Mouse (Mus musculus) hindbrain, embryonic 14.5 days (tissue): ENCODE measurements around the gene Arhgap28. TPM values are rescaled to one million over a fixed set of nuclear protein-coding genes. Genes with fewer than 3 reads are reported as not detected.
A peak's percentile ranks its signal among the peaks of the same experiment; 100 is the strongest.

Source experiments
- ATAC-seq: fragments of 200-750 bp; cut with Nextera tagmentation; 2 replicates; pipeline ENCODE4 v1.8.0; 2017; ENCODE audit warnings: moderate number of reproducible peaks, mild to moderate bottlenecking, moderate TSS enrichment, moderate library complexity; ENCODE audit not compliant: low FRiP score
- DNase-seq: peaks from one replicate; pipeline ENCODE4 v3.0.0-alpha.2; 2015; ENCODE audit warnings: low spot score
- H3K27ac ChIP-seq: fragments of 300-500 bp; sonication (generic); 2 replicates; pipeline ENCODE4 v1.5.1; 2014; ENCODE audit warnings: mild to moderate bottlenecking, moderate library complexity
- H3K27me3 ChIP-seq: fragments of 300-500 bp; sonication (generic); 2 replicates; pipeline ENCODE4 v1.6.1; 2014; ENCODE audit warnings: mild to moderate bottlenecking, low read length, mixed read lengths; ENCODE audit not compliant: control insufficient read depth, insufficient read depth
- H3K36me3 ChIP-seq: fragments of 300-500 bp; sonication (generic); replicated peaks from 2 replicates; pipeline ENCODE4 v1.6.1; 2014; ENCODE audit not compliant: control insufficient read depth, insufficient read depth
- H3K4me1 ChIP-seq: fragments of 300-500 bp; sonication (generic); replicated peaks from 2 replicates; pipeline ENCODE4 v1.6.1; 2014; ENCODE audit warnings: antibody characterized with exemption, low read length, mixed read lengths; ENCODE audit not compliant: control insufficient read depth, insufficient read depth
- H3K4me2 ChIP-seq: fragments of 300-500 bp; sonication (generic); replicated peaks from 2 replicates; pipeline ENCODE4 v1.6.1; 2014; ENCODE audit warnings: mild to moderate bottlenecking, moderate library complexity
- H3K4me3 ChIP-seq: fragments of 300-500 bp; sonication (generic); replicated peaks from 2 replicates; pipeline ENCODE4 v1.5.1; 2014; ENCODE audit warnings: mild to moderate bottlenecking, low read length
- H3K9ac ChIP-seq: fragments of 300-500 bp; sonication (generic); 2 replicates; pipeline ENCODE4 v1.6.1; 2014
- H3K9me3 ChIP-seq: fragments of 300-500 bp; sonication (generic); 2 replicates; pipeline ENCODE4 v1.6.1; 2016; ENCODE audit warnings: low read length; ENCODE audit not compliant: control insufficient read depth
- WGBS: fragments of 180-500 bp; shearing (Covaris S2); extraction: QIAGEN DNeasy Blood & Tissue Kit; methylation state at CpG from one replicate; pipeline ENCODE4 v1.1.7; 2014; 5-methylcytosine and 5-hydroxymethylcytosine counted together
- polyA plus RNA-seq: library from polyadenylated mRNA; unstranded; fragments of >200 nt; fragmentation: Nextera tagmentation; extraction: Ambion mirVana; gene quantifications from 2 replicates; pipeline ENCODE4 v1.2.1, GENCODE M21; 2014

Gene Arhgap28
- polyA plus RNA-seq, 1 experiment from 2014 or later, result 12.2 TPM

GRCm38 (mm10) chr17:67930467-67930866 is 73.5 kb downstream of the Arhgap28 start:
- H3K9me3 ChIP-seq, result no peaks in the 10 kb centered on the region
- H3K4me3 ChIP-seq, result no peak overlapping the region
- WGBS, result 94% methylated on average over 3 of the region's 3 CpGs
- no peak overlapping the region for H3K4me2 ChIP-seq
- no peaks in the 10 kb centered on the region for H3K36me3 ChIP-seq
- H3K27me3 ChIP-seq, result no peaks in the 10 kb centered on the region
- ATAC-seq (no peak), DNase-seq (no peak)
- H3K9ac ChIP-seq, result no peak overlapping the region
- no peak overlapping the region for H3K27ac ChIP-seq
- H3K4me1 ChIP-seq, result no peaks in the 10 kb centered on the region

- Histone ChIP-seq H3K27me3 (no peaks in the 10 kb centered on the region), H3K4me1 (no peaks in the 10 kb centered on the region), H3K36me3 (no peaks in the 10 kb centered on the region), H3K9ac (no peak overlapping the region), H3K9me3 (no peaks in the 10 kb centered on the region), H3K4me3 (no peak overlapping the region), H3K27ac (no peak overlapping the region), H3K4me2 (no peak overlapping the region)
- WGBS, result 84% methylated on average over 6 of the region's 6 CpGs
- ATAC-seq (no peak), DNase-seq (no peak)
These were observed 75.6 kb downstream of the Arhgap28 start for GRCm38 (mm10) chr17:67928280-67928679.

- no peaks in the 10 kb centered on the region for H3K36me3 ChIP-seq
- H3K4me2 ChIP-seq, result no peak overlapping the region
- H3K4me3 ChIP-seq, result no peak overlapping the region
- no peak overlapping the region for H3K27ac ChIP-seq
- no peak for DNase-seq
- H3K9me3 ChIP-seq, result no peaks in the 10 kb centered on the region
- no peak for ATAC-seq
- no peak overlapping the region for H3K9ac ChIP-seq
- H3K4me1 ChIP-seq, result no peaks in the 10 kb centered on the region
- WGBS, result 98% methylated on average over 8 of the region's 8 CpGs
- H3K27me3 ChIP-seq, result no peaks in the 10 kb centered on the region
These were observed 76.1 kb downstream of the Arhgap28 start for GRCm38 (mm10) chr17:67927864-67928263.

DNA sequence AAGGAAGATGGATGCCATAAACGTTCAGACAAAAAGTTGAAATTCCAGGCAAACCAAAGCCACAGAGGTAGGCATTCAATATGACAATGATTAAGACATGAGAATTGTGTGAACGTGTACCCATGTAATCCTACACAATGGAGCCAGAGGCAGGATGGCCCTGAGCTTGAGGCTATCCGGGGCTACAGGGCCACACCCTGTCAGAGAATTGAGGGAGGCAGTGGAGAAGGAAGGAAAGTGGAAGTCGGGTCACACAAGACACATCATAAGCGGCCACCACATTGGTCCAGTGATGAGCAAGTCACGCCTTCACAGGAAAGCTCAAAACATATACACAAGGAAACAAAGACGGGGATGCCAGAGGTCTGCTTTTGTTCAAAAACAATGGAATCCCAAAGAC is 84.0 kb downstream of the Arhgap28 start:
- ATAC-seq, result no peak
- Histone ChIP-seq H3K4me2 (no peak overlapping the region), H3K9ac (no peak overlapping the region), H3K4me3 (no peak overlapping the region), H3K27me3 (no peaks in the 10 kb centered on the region), H3K9me3 (no peaks in the 10 kb centered on the region), H3K36me3 (no peaks in the 10 kb centered on the region), H3K4me1 (no peaks in the 10 kb centered on the region), H3K27ac (no peak overlapping the region)
- WGBS, result 75% methylated on average over 7 of the region's 7 CpGs
- no peak for DNase-seq

- H3K9ac ChIP-seq, result no peak overlapping the region
- no peak overlapping the region for H3K4me2 ChIP-seq
- 95% methylated on average over 7 of the region's 7 CpGs for WGBS
- no peaks in the 10 kb centered on the region for H3K9me3 ChIP-seq
- DNase-seq (no peak), ATAC-seq (no peak)
- no peaks in the 10 kb centered on the region for H3K27me3 ChIP-seq
- no peaks in the 10 kb centered on the region for H3K4me1 ChIP-seq
- no peak overlapping the region for H3K4me3 ChIP-seq
- H3K36me3 ChIP-seq, result no peaks in the 10 kb centered on the region
- H3K27ac ChIP-seq, result no peak overlapping the region
These were observed 85.7 kb downstream of the Arhgap28 start for GRCm38 (mm10) chr17:67918201-67918600.

- H3K9ac ChIP-seq, result no peak overlapping the region
- WGBS, result 51% methylated on average over 2 of the region's 2 CpGs
- H3K27me3 ChIP-seq, result no peaks in the 10 kb centered on the region
- no peak overlapping the region for H3K4me2 ChIP-seq
- DNase-seq (no peak), ATAC-seq (no peak)
- no peak overlapping the region for H3K27ac ChIP-seq
- no peak overlapping the region for H3K4me3 ChIP-seq
- H3K4me1 ChIP-seq, result no peaks in the 10 kb centered on the region
- H3K9me3 ChIP-seq, result no peaks in the 10 kb centered on the region
- H3K36me3 ChIP-seq, result no peaks in the 10 kb centered on the region
These were observed 87.0 kb downstream of the Arhgap28 start for GRCm38 (mm10) chr17:67916901-67917300.

DNA sequence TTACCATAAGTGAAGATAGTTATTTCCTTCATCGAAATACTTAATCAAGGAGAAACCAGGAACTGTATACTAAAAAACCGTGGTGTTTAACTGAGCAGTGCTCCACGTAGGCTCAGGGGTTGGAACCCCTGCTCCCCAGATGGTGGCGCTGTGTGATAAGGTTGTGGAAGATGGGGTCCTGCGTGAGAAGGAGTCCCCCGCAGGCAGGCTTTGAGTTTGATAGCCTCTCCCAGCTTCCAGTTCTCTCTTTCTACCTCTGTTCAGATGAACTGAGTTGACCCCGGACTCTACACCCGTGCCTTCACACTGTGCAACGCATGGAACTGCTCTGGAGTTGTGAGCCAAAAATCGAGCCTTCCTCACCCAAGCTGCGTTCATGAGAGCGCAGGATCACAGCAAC is 91.3 kb downstream of the Arhgap28 start:
- no peaks in the 10 kb centered on the region for H3K27me3 ChIP-seq
- WGBS, result 60% methylated on average over 12 of the region's 12 CpGs
- H3K36me3 ChIP-seq, result no peaks in the 10 kb centered on the region
- no peaks in the 10 kb centered on the region for H3K9me3 ChIP-seq
- DNase-seq, result peak; percentile 68
- H3K4me1 ChIP-seq, result no peaks in the 10 kb centered on the region
- H3K27ac ChIP-seq, result no peak overlapping the region
- no peak overlapping the region for H3K4me3 ChIP-seq
- ATAC-seq, result 0 out of 2 replicates have a peak, but pooled peaks have one; percentile 46
- H3K4me2 ChIP-seq, result no peak overlapping the region
- H3K9ac ChIP-seq, result no peak overlapping the region

DNA sequence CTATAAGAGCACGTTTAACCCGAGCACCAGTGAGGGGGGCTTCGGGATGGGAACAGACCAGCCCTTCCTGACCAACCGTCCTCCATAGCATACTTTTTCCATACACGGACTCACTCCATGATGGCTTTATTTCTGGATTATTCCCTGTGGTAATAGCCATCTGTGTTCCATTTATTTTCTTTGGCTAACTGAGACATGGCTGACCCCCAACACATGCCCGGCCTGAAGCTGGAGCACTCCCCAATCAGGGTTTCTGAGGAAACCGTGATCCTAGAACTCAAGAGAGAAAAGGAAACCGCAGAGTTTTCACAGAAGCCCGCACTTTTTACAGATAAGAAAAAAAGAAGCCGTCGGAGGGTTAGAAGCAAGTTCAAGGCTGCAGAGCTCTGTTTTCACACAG is 91.9 kb downstream of the Arhgap28 start:
- 84% methylated on average over 11 of the region's 11 CpGs for WGBS

GRCm38 (mm10) chr17:67908537-67908936 is 95.4 kb downstream of the Arhgap28 start:
- no peak overlapping the region for H3K4me2 ChIP-seq
- H3K4me3 ChIP-seq, result no peak overlapping the region
- H3K9ac ChIP-seq, result no peak overlapping the region
- no peaks in the 10 kb centered on the region for H3K27me3 ChIP-seq
- no peaks in the 10 kb centered on the region for H3K9me3 ChIP-seq
- ATAC-seq (no peak), DNase-seq (no peak)
- no peaks in the 10 kb centered on the region for H3K36me3 ChIP-seq
- H3K4me1 ChIP-seq, result no peaks in the 10 kb centered on the region
- no peak overlapping the region for H3K27ac ChIP-seq
- 86% methylated on average over 4 of the region's 4 CpGs for WGBS

More for the DNA sequence above, 91.9 kb downstream of the Arhgap28 start:
- Histone ChIP-seq H3K9ac (no peak overlapping the region), H3K27me3 (no peaks in the 10 kb centered on the region), H3K4me3 (no peak overlapping the region), H3K4me1 (no peaks in the 10 kb centered on the region), H3K27ac (no peak overlapping the region), H3K36me3 (no peaks in the 10 kb centered on the region), H3K4me2 (no peak overlapping the region), H3K9me3 (no peaks in the 10 kb centered on the region)
- no peak for DNase-seq
- no peak for ATAC-seq

GRCm38 (mm10) chr17:67908137-67908536 is 95.8 kb downstream of the Arhgap28 start:
- no peak overlapping the region for H3K4me3 ChIP-seq
- ATAC-seq (no peak), DNase-seq (no peak)
- H3K27ac ChIP-seq, result no peak overlapping the region
- no peaks in the 10 kb centered on the region for H3K27me3 ChIP-seq
- no peaks in the 10 kb centered on the region for H3K36me3 ChIP-seq
- no peak overlapping the region for H3K9ac ChIP-seq
- H3K9me3 ChIP-seq, result no peaks in the 10 kb centered on the region
- 81% methylated on average over 4 of the region's 4 CpGs for WGBS
- no peak overlapping the region for H3K4me2 ChIP-seq
- H3K4me1 ChIP-seq, result no peaks in the 10 kb centered on the region
